ENCODE assay signal across 7 mouse cellular contexts in genomic region chr2:90745053-90745678, GRCm38 (mm10). TPM values are rescaled to one million over a fixed set of nuclear protein-coding genes. Genes with fewer than 3 reads are reported as not detected.
DNase-seq lines count a peak whose midpoint lies in the region; ATAC-seq lines count a peak whose summit lies in the region.

Gene Fnbp4 (plus strand): TSS chr2:90745370.

- no peaks in the 10 kb centered on the region for H3K9me3 ChIP-seq in intestine, embryonic 15.5 days
- H3K9me3 ChIP-seq in midbrain, embryonic 10.5 days (replicated peaks): no peaks in the 10 kb centered on the region

- H3K27me3 ChIP-seq in intestine, embryonic 15.5 days (replicated peaks): no peaks in the 10 kb centered on the region
- H3K27me3 ChIP-seq in midbrain, embryonic 10.5 days (ENCODE audit: low read depth, poor library complexity, severe bottlenecking): no peaks in the 10 kb centered on the region

- intact Hi-C loops in gastrocnemius, postnatal 36 days (cut with DNase I): no loop called here
- intact Hi-C loops in left cerebral cortex, postnatal 25 days (cut with DNase I): no loop called here

- H3K27ac ChIP-seq in intestine, embryonic 15.5 days: peak within 1 kb of the TSS; percentile 98
- H3K27ac ChIP-seq in midbrain, embryonic 10.5 days (replicated peaks): peak within 1 kb of the TSS; percentile 98

- peaks cover 11% of the 10 kb centered on the region for H3K36me3 ChIP-seq in intestine, embryonic 15.5 days
- peaks cover 33% of the 10 kb centered on the region for H3K36me3 ChIP-seq in midbrain, embryonic 10.5 days

- H3K4me2 ChIP-seq in intestine, embryonic 15.5 days (replicated peaks): peak within 1 kb of the TSS; percentile 64

- peak; percentile 99 for DNase-seq in adrenal gland, adult 2 months
- peak; percentile 97 for DNase-seq in embryo, embryonic 11.5 days (ENCODE audit: low read depth, low spot score)
- peak; percentile 95 for DNase-seq in gastrocnemius, postnatal 36 days
- peak; percentile 98 to 100 for DNase-seq in left cerebral cortex, postnatal 25 days (ENCODE audit: low spot score in 2 of 2)
- DNase-seq in midbrain, embryonic 10.5 days (ENCODE audit: low spot score): peak; percentile 98
- DNase-seq in right cerebral cortex, postnatal 4 days: peak; percentile 93

- WGBS in intestine, embryonic 15.5 days: under 1% methylated on average over 44 of the region's 44 CpGs
- WGBS in midbrain, embryonic 10.5 days: under 1% methylated on average over 44 of the region's 44 CpGs

- peaks cover 11% of the 10 kb centered on the region; the same call in 1 of the 2 replicates for H3K4me1 ChIP-seq in intestine, embryonic 15.5 days (replicated peaks)
- H3K4me1 ChIP-seq in midbrain, embryonic 10.5 days: peaks cover 18% of the 10 kb centered on the region

- H3K4me3 ChIP-seq in intestine, embryonic 15.5 days (replicated peaks): peak within 1 kb of the TSS; percentile 93
- H3K4me3 ChIP-seq in midbrain, embryonic 10.5 days: peak within 1 kb of the TSS; percentile 87

- ATAC-seq in intestine, embryonic 15.5 days: peak; percentile 99

- H3K9ac ChIP-seq in intestine, embryonic 15.5 days: peak within 1 kb of the TSS; percentile 96

RNA-seq across cellular contexts. Expression of gene Fnbp4, which starts in this region (rescaled TPM):
- total RNA-seq in adrenal gland, adult 2 months (2021): 10 to 100 TPM; 36.1 to 52.2 TPM
- 22.8 and 27.0 TPM in 2 replicates for polyA plus RNA-seq in adrenal gland, adult 2 months (2012; rRNA removed)
- total RNA-seq in gastrocnemius, postnatal 36 days (2021): 10 to 100 TPM; 14.7 to 17.3 TPM
- polyA plus RNA-seq in intestine, embryonic 15.5 days (2015; fragmentation: Nextera tagmentation; extraction: Ambion mirVana): 67.0 and 71.5 TPM in 2 replicates
- 10 to 100 TPM; 50.3 to 52.0 TPM for total RNA-seq in left cerebral cortex, postnatal 25 days (2021)
- polyA plus RNA-seq in midbrain, embryonic 10.5 days (2016; fragmentation: Nextera tagmentation; extraction: Ambion mirVana): 110 and 128 TPM in 2 replicates

Comparison
In these comparisons a context has a peak if more than half of its experiments do, and no peak if none do; other contexts are left out.
1. Peak in every context shown above with its lines: DNase-seq, ATAC-seq, H3K4me3 ChIP-seq and H3K27ac ChIP-seq.